Mouse (Mus musculus) midbrain, embryonic 11.5 days (tissue): ENCODE measurements around the gene 2210016F16Rik. TPM values are rescaled to one million over a fixed set of nuclear protein-coding genes. Genes with fewer than 3 reads are reported as not detected.

ENCODE experiments used
- microRNA counts: library from miRNA; unstranded; fragments of <30 nt; microRNA quantifications from one replicate; lab custom pipeline; 2015
- microRNA-seq: library from miRNA; unstranded; fragments of <30 nt; microRNA quantifications from one replicate; pipeline ENCODE4, GENCODE M21; 2017
- polyA plus RNA-seq: library from polyadenylated mRNA; unstranded; fragments of >200 nt; fragmentation: Nextera tagmentation; extraction: Ambion mirVana; gene quantifications from 2 replicates; pipeline ENCODE4 v1.2.1, GENCODE M21; 2014

2210016F16Rik gene
- polyA plus RNA-seq, 1 experiment from 2014 or later: 31.1 TPM

MicroRNAs encoded within 50 kb of the gene (microRNA counts, 519-probe panel; counts per million panel counts)
- microRNA mmu-miR-7a (lab: Ali Mortazavi, UCI): 3,123 counts per million, percentile 14 among the panel's probes with 10 or more counts

Small RNA genes lying within 50 kb of the gene (microRNA-seq; reads per million reads assigned to microRNA genes)
- 384 reads per million, percentile 69 among the genes with 10 or more reads in this experiment for gene Mir7-1

Other genes with a start within 250 kb of the 2210016F16Rik start
- gene Idnk, start 227.6 kb downstream of the 2210016F16Rik start, polyA plus RNA-seq: 59.1 and 63.1 TPM in 2 replicates
- 150 and 155 TPM in 2 replicates for gene Ubqln1, start 169.6 kb downstream of the 2210016F16Rik start, polyA plus RNA-seq
- 40.8 and 45.5 TPM in 2 replicates for gene Gkap1, start 109.5 kb downstream of the 2210016F16Rik start, polyA plus RNA-seq
- 1.1 and 1.3 TPM in 2 replicates for gene Kif27, start 26.1 kb downstream of the 2210016F16Rik start, polyA plus RNA-seq
- gene Rmi1, start 17.0 kb upstream of the 2210016F16Rik start, polyA plus RNA-seq: 34.1 and 36.6 TPM in 2 replicates
- gene Hnrnpk, start 18.1 kb upstream of the 2210016F16Rik start, polyA plus RNA-seq: 2,649 and 2,712 TPM in 2 replicates
- gene Slc28a3, start 225.7 kb upstream of the 2210016F16Rik start, polyA plus RNA-seq: not detected in 2 replicates